Mouse (Mus musculus) heart, adult 9 months (tissue): ENCODE measurements around the gene Olfr837.
"Not testable (repeated sequence)": the region's sequence is repeated elsewhere in the genome, so short reads cannot be mapped to it uniquely, and the experiment has no call there.

Experiments used
- DNase-seq, 2 experiments: peaks; one replicate each; pipeline ENCODE4 v3.0.0; 2022; ENCODE audit warnings: low spot score in 2 of 2

The Olfr837 gene

GRCm38 (mm10) chr9:19136017-19136416 is at the start of gene Olfr837:
TSS of gene Olfr837 (plus strand) at chr9:19136317.
- no peak for DNase-seq

- DNase-seq: not testable (repeated sequence)
These were observed 43.0 kb upstream of the Olfr837 start for GRCm38 (mm10) chr9:19092889-19093753.

- DNase-seq: no peak
These were observed 38.8 kb upstream of the Olfr837 start for GRCm38 (mm10) chr9:19097286-19097685.

- no peak for DNase-seq
These were observed 16.0 kb upstream of the Olfr837 start, which contains the start of gene Olfr836 for GRCm38 (mm10) chr9:19120082-19120481. TSS of gene Olfr836 (plus strand) at chr9:19120382.

- no peak for DNase-seq
These were observed 41.1 kb downstream of the Olfr837 start, which contains the start of gene Olfr839-ps1 for GRCm38 (mm10) chr9:19177212-19177611. TSS of gene Olfr839-ps1 (minus strand) at chr9:19177312.
